Comparison of ENCODE assay signal across 27 mouse cellular contexts in the genomic region with DNA sequence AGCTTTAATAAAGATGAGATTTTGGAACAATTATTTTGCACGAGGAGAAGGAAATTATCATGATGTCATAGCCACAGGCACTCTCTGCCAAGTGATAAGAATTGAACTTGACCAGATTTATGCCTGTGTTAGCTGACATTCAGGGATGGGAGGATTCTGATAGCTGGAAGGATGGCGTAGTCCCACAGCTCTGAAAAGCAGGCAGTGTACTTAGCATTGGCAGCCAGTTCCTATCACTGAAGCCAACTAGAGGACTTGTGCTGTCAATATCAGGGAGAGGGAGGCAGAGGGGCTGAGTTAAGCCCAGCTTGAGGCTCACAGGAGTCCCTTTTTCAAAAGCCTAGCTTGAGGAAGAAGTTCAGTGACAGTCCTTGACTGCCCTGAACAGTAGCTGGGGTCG. TPM values are rescaled to one million over a fixed set of nuclear protein-coding genes. Genes with fewer than 3 reads are reported as not detected.
DNase-seq lines count a peak whose midpoint lies in the region; ATAC-seq and TF ChIP-seq lines count a peak whose summit lies in the region.
"Had no signal": no experiment of that assay in that cellular context is flagged by ENCODE, and none has a peak within 500 bp of the region (broad histone marks: within the 10 kb centered on the region; RNA-seq: fewer than 3 reads in every experiment).

No protein-coding gene starts in this region.

- no peak overlapping the region for H3K4me2 ChIP-seq in kidney, postnatal 0 days (ENCODE audit: low read length)
- H3K4me2 ChIP-seq: embryonic facial prominence, embryonic 12.5 days; embryonic facial prominence, embryonic 15.5 days; heart, embryonic 13.5 days; hindbrain, embryonic 14.5 days had no signal

- peaks cover 66% of the 10 kb centered on the region for H3K36me3 ChIP-seq in kidney, postnatal 0 days (ENCODE audit: insufficient read depth, low read length)

- no peaks in the 10 kb centered on the region for H3K4me1 ChIP-seq in kidney, postnatal 0 days (replicated peaks; ENCODE audit: insufficient read depth, low read length)
- H3K4me1 ChIP-seq: embryonic facial prominence, embryonic 12.5 days; embryonic facial prominence, embryonic 15.5 days; heart, embryonic 10.5 days; heart, embryonic 13.5 days had no signal

- H3K27me3 ChIP-seq in kidney, postnatal 0 days (ENCODE audit: insufficient read depth, low read length): no peaks in the 10 kb centered on the region
- H3K27me3 ChIP-seq: CH12.LX; embryonic facial prominence, embryonic 12.5 days; embryonic facial prominence, embryonic 15.5 days; heart, embryonic 13.5 days had no signal

- peak overlapping the region; percentile 15; the same call in 1 of the 2 replicates for H3K9ac ChIP-seq in kidney, postnatal 0 days (ENCODE audit: low read depth, low read length)
- H3K9ac ChIP-seq: embryonic facial prominence, embryonic 12.5 days; embryonic facial prominence, embryonic 15.5 days; forebrain, postnatal 0 days; heart, embryonic 13.5 days; hindbrain, embryonic 14.5 days had no signal

- no peak overlapping the region for H3K4me3 ChIP-seq in kidney, postnatal 0 days (replicated peaks; ENCODE audit: low read depth, low read length)
- no peak overlapping the region for H3K4me3 ChIP-seq in layer of hippocampus, adult 2 months
- H3K4me3 ChIP-seq: embryonic facial prominence, embryonic 12.5 days; embryonic facial prominence, embryonic 15.5 days; heart, adult 2 months; heart, embryonic 10.5 days; heart, embryonic 13.5 days had no signal

- no peak for TF ChIP-seq CTCF in kidney, postnatal 0 days (IDR thresholded peaks at IDR 0.05; ENCODE audit: low read depth)
- no peak for TF ChIP-seq CTCF in layer of hippocampus, adult 2 months (conservative IDR thresholded peaks at IDR 0.05)

- no peaks in the 10 kb centered on the region for H3K9me3 ChIP-seq in kidney, postnatal 0 days (replicated peaks; ENCODE audit: low read length)
- H3K9me3 ChIP-seq: embryonic facial prominence, embryonic 12.5 days; embryonic facial prominence, embryonic 15.5 days; G1E; heart, embryonic 10.5 days; heart, embryonic 13.5 days had no signal

- WGBS in kidney, postnatal 0 days: 89% methylated on average over 3 of the region's 3 CpGs

- no peak for DNase-seq in kidney, postnatal 0 days (ENCODE audit: low spot score)
- no peak for DNase-seq in kidney, postnatal 14 days
- peak; percentile 33 to 49 for DNase-seq in layer of hippocampus, adult 2 months (ENCODE audit: low spot score in 2 of 2)
- no peak for DNase-seq in layer of hippocampus, postnatal 10 days (ENCODE audit: low spot score in 2 of 2)
- DNase-seq in brain, adult 2 months (ENCODE audit: low read depth, low spot score): peak; percentile 25
- peak; percentile 28 to 42 for DNase-seq in layer of hippocampus, postnatal 36 days
- no peak for DNase-seq in spleen, adult 18-20 months
- DNase-seq in embryo, embryonic 11 days: no peak
- DNase-seq: adrenal gland, postnatal 14 days; B cell, adult 2 months; cerebellum, adult 11-12 months; cerebellum, adult 8-10 months; cerebellum, postnatal 14 days; forebrain, postnatal 0 days; gastrocnemius, postnatal 36 days; heart, adult 2 months; heart, postnatal 14 days; heart, postnatal 4 days had no signal

- no peak for ATAC-seq in kidney, postnatal 0 days (replicated peaks; ENCODE audit: low FRiP score, low read depth)
- ATAC-seq: forebrain, embryonic 14.5 days; forebrain, postnatal 0 days; hindbrain, postnatal 0 days had no signal

- no peak overlapping the region for H3K27ac ChIP-seq in kidney, postnatal 0 days
- peak overlapping the region; percentile 75; the same call in 1 of the 2 replicates for H3K27ac ChIP-seq in layer of hippocampus, adult 2 months
- H3K27ac ChIP-seq: embryonic facial prominence, embryonic 12.5 days; embryonic facial prominence, embryonic 15.5 days; heart, adult 2 months; heart, embryonic 10.5 days; heart, embryonic 13.5 days; hindbrain, embryonic 14.5 days; hindbrain, postnatal 0 days had no signal

RNA-seq across cellular contexts. Expression of gene Srd5a1, which starts 13.3 kb away (rescaled TPM):
- 28.7 and 31.9 TPM in 2 replicates for polyA plus RNA-seq in kidney, postnatal 0 days (2015; fragmentation: Nextera tagmentation; extraction: Ambion mirVana)
- 1 to 10 TPM; 8.2 to 8.6 TPM for total RNA-seq in layer of hippocampus, adult 2 months (2021)
- total RNA-seq in layer of hippocampus, postnatal 10 days (2021): 10 to 100 TPM; 22.9 TPM
- total RNA-seq in layer of hippocampus, postnatal 36 days (2021): 10 to 100 TPM in 1 of 2 experiments, 1 to 10 TPM in 1; 8.6 to 11.8 TPM

Comparison
In these comparisons a context has a peak if more than half of its experiments do, and no peak if none do; other contexts are left out.
1. DNase-seq: peak in layer of hippocampus, adult 2 months (2 of 2), brain, adult 2 months (single experiment) and layer of hippocampus, postnatal 36 days (2 of 2); none in kidney, postnatal 0 days (single experiment), kidney, postnatal 14 days (single experiment), layer of hippocampus, postnatal 10 days (0 of 2), spleen, adult 18-20 months (0 of 2) and embryo, embryonic 11 days (single experiment).